Mouse (Mus musculus) intestine, embryonic 15.5 days (tissue): ENCODE measurements around the gene Enthd1. TPM values are rescaled to one million over a fixed set of nuclear protein-coding genes. Genes with fewer than 3 reads are reported as not detected.

ENCODE experiments used
- ATAC-seq: fragments of 200-750 bp; cut with Nextera tagmentation; 2 replicates; pipeline ENCODE4 v1.8.0; 2017; ENCODE audit warnings: moderate TSS enrichment, moderate library complexity
- H3K27ac ChIP-seq: fragments of 300-500 bp; sonication (generic); 2 replicates; pipeline ENCODE4 v1.5.1; 2015; ENCODE audit warnings: mild to moderate bottlenecking, inconsistent platforms
- H3K27me3 ChIP-seq: fragments of 300-500 bp; sonication (generic); replicated peaks from 2 replicates; pipeline ENCODE4 v1.6.1; 2015; ENCODE audit warnings: inconsistent platforms
- H3K36me3 ChIP-seq: fragments of 300-500 bp; sonication (generic); 2 replicates; pipeline ENCODE4 v1.6.1; 2015; ENCODE audit warnings: inconsistent platforms
- H3K4me1 ChIP-seq: fragments of 300-500 bp; sonication (generic); replicated peaks from 2 replicates; pipeline ENCODE4 v1.6.1; 2015; ENCODE audit warnings: inconsistent platforms
- H3K4me2 ChIP-seq: fragments of 300-500 bp; sonication (generic); replicated peaks from 2 replicates; pipeline ENCODE4 v1.6.1; 2015; ENCODE audit warnings: mild to moderate bottlenecking, inconsistent platforms
- H3K4me3 ChIP-seq: fragments of 300-500 bp; sonication (generic); replicated peaks from 2 replicates; pipeline ENCODE4 v1.5.1; 2015; ENCODE audit warnings: inconsistent platforms
- H3K9ac ChIP-seq: fragments of 300-500 bp; sonication (generic); 2 replicates; pipeline ENCODE4 v1.6.1; 2015; ENCODE audit warnings: inconsistent platforms
- H3K9me3 ChIP-seq: fragments of 300-500 bp; sonication (generic); 2 replicates; pipeline ENCODE4 v1.6.1; 2016; ENCODE audit warnings: inconsistent platforms
- WGBS: fragments of 180-500 bp; shearing (Covaris S2); methylation state at CpG from one replicate; pipeline ENCODE4 v1.1.7; 2015; 5-methylcytosine and 5-hydroxymethylcytosine counted together
- polyA plus RNA-seq: library from polyadenylated mRNA; unstranded; fragments of >200 nt; fragmentation: Nextera tagmentation; extraction: Ambion mirVana; gene quantifications from 2 replicates; pipeline ENCODE4 v1.2.1, GENCODE M21; 2015

Gene Enthd1
- polyA plus RNA-seq, 1 experiment from 2014 or later, result not detected

GRCm38 (mm10) chr15:80407873-80408272 lies 157.1 kb downstream of the Enthd1 start:
- Histone ChIP-seq H3K9ac (no peak overlapping the region), H3K4me3 (no peak overlapping the region), H3K9me3 (no peaks in the 10 kb centered on the region), H3K4me2 (no peak overlapping the region), H3K27ac (peak overlapping the region; percentile 38; the same call in 1 of the 2 replicates), H3K4me1 (no peaks in the 10 kb centered on the region), H3K27me3 (no peaks in the 10 kb centered on the region), H3K36me3 (no peaks in the 10 kb centered on the region)
- 16% methylated on average over 1 of the region's 1 CpGs for WGBS
- no peak for ATAC-seq

Other genes starting within 250 kb of the Enthd1 start
- gene Grap2, start 7.4 kb upstream of the Enthd1 start, polyA plus RNA-seq, result 0.95 and 1.3 TPM in 2 replicates
- gene Fam83f, start 106.7 kb upstream of the Enthd1 start, polyA plus RNA-seq, result 19.2 and 20.2 TPM in 2 replicates
- 19.8 and 20.7 TPM in 2 replicates for gene Tnrc6b, start 146.2 kb upstream of the Enthd1 start, polyA plus RNA-seq